Mouse (Mus musculus) cerebellum, adult 2 months (tissue): ENCODE data around the gene Lrrk1.

Experiments used
- CTCF ChIP-seq: fragments of 200-500 bp; IDR thresholded peaks from 2 replicates; pipeline ENCODE4 v1.5.1; 2011; ENCODE audit warnings: low read depth, mild to moderate bottlenecking, control low read depth, low read length, moderate library complexity, borderline replicate concordance; ENCODE audit not compliant: insufficient read depth
- POLR2A ChIP-seq: fragments of 200-500 bp; IDR thresholded peaks from 2 replicates; pipeline ENCODE4 v1.6.1; 2011; ENCODE audit warnings: low read length, control low read depth, borderline replicate concordance; ENCODE audit not compliant: insufficient read depth

- TF ChIP-seq CTCF (no peak), POLR2A (no peak)
Observed at GRCm38 (mm10) chr7:66233947-66234516, 154.1 kb downstream of the Lrrk1 start.
